Mouse (Mus musculus) embryonic facial prominence, embryonic 11.5 days (tissue): Measurements from ENCODE around the gene Layn. TPM values are rescaled to one million over a fixed set of nuclear protein-coding genes. Genes with fewer than 3 reads are reported as not detected.

Experiments
- ATAC-seq: fragments of 200-750 bp; cut with Nextera tagmentation; replicated peaks from 2 replicates; pipeline ENCODE4 v1.8.0; 2017; ENCODE audit warnings: low read depth; ENCODE audit not compliant: insufficient number of reproducible peaks, low FRiP score, low TSS enrichment
- DNase-seq: peaks from one replicate; pipeline ENCODE4 v3.0.0-alpha.2; 2015; ENCODE audit warnings: low spot score
- H3K27ac ChIP-seq: fragments of 300-500 bp; sonication (generic); replicated peaks from 2 replicates; pipeline ENCODE4 v1.5.1; 2014; ENCODE audit warnings: mild to moderate bottlenecking, low read depth, low read length, control low read depth
- H3K27me3 ChIP-seq: fragments of 300-500 bp; sonication (generic); 2 replicates; pipeline ENCODE4 v1.6.1; 2014; ENCODE audit warnings: mild to moderate bottlenecking, low read length, moderate library complexity, mixed read lengths; ENCODE audit not compliant: control insufficient read depth, insufficient read depth
- H3K36me3 ChIP-seq: fragments of 300-500 bp; sonication (generic); replicated peaks from 2 replicates; pipeline ENCODE4 v1.6.1; 2014; ENCODE audit warnings: low read depth, mild to moderate bottlenecking, low read length, moderate library complexity, mixed read lengths; ENCODE audit not compliant: control insufficient read depth, insufficient read depth
- H3K4me1 ChIP-seq: fragments of 300-500 bp; sonication (generic); 2 replicates; pipeline ENCODE4 v1.6.1; 2014; ENCODE audit warnings: low read length, mixed read lengths; ENCODE audit not compliant: control insufficient read depth, insufficient read depth
- H3K4me2 ChIP-seq: fragments of 300-500 bp; sonication (generic); 2 replicates; pipeline ENCODE4 v1.6.1; 2014; ENCODE audit warnings: low read depth, mild to moderate bottlenecking, control low read depth, low read length, moderate library complexity
- H3K4me3 ChIP-seq: fragments of 300-500 bp; sonication (generic); 2 replicates; pipeline ENCODE4 v1.5.1; 2014; ENCODE audit warnings: low read depth, low read length, control low read depth
- H3K9ac ChIP-seq: fragments of 300-500 bp; sonication (generic); replicated peaks from 2 replicates; pipeline ENCODE4 v1.6.1; 2014; ENCODE audit warnings: mild to moderate bottlenecking, control low read depth, low read length
- H3K9me3 ChIP-seq: fragments of 300-500 bp; sonication (generic); replicated peaks from 2 replicates; pipeline ENCODE4 v1.6.1; 2016; ENCODE audit warnings: mild to moderate bottlenecking, low read length, inconsistent platforms, mixed read lengths; ENCODE audit not compliant: control insufficient read depth
- WGBS: fragments of 180-500 bp; shearing (Covaris S2); extraction: QIAGEN DNeasy Blood & Tissue Kit; methylation state at CpG from one replicate; pipeline ENCODE4 v1.1.7; 2014; 5-methylcytosine and 5-hydroxymethylcytosine counted together
- polyA plus RNA-seq: library from polyadenylated mRNA; unstranded; fragments of >200 nt; fragmentation: Nextera tagmentation; extraction: Ambion mirVana; gene quantifications from 2 replicates; pipeline ENCODE4 v1.2.1, GENCODE M21; 2014

Gene Layn
- polyA plus RNA-seq, 1 experiment from 2014 or later, result 1.6 TPM

DNA sequence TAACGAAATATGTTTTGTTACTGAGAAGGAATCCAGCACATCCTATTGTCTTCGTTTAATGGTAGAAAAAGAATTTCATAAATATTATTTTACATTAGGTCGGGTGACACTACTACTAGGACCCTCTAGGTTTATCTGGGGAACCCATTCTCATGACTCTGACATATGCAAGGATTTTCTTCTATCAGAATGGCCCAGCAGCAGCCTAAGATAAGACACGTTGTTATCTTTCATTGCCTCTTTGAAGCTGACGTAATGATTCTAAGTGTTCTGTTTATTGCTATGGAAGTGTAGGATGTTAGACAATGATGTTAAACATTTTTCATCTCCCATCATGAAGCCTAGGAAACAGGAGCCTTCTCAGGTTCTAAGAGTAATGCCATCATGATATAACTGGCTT, 16.8 kb upstream of the Layn start:
- Histone ChIP-seq H3K9ac (no peak overlapping the region), H3K9me3 (no peaks in the 10 kb centered on the region), H3K4me3 (no peak overlapping the region), H3K27ac (no peak overlapping the region), H3K4me2 (no peak overlapping the region), H3K27me3 (no peaks in the 10 kb centered on the region), H3K36me3 (no peaks in the 10 kb centered on the region), H3K4me1 (no peaks in the 10 kb centered on the region)
- 83% methylated on average over 5 of the region's 5 CpGs for WGBS
- DNase-seq, result no peak
- ATAC-seq, result no peak

GRCm38 (mm10) chr9:51081614-51082013, 4.7 kb upstream of the Layn start:
- H3K36me3 ChIP-seq, result no peaks in the 10 kb centered on the region
- no peaks in the 10 kb centered on the region for H3K27me3 ChIP-seq
- no peak overlapping the region for H3K9ac ChIP-seq
- no peaks in the 10 kb centered on the region for H3K9me3 ChIP-seq
- H3K4me2 ChIP-seq, result no peak overlapping the region
- H3K27ac ChIP-seq, result no peak overlapping the region
- H3K4me1 ChIP-seq, result no peaks in the 10 kb centered on the region
- H3K4me3 ChIP-seq, result no peak overlapping the region
- no peak for DNase-seq
- no peak for ATAC-seq
- WGBS, result 83% methylated on average over 5 of the region's 5 CpGs

- WGBS, result under 1% methylated on average over 17 of the region's 17 CpGs
- H3K36me3 ChIP-seq, result no peaks in the 10 kb centered on the region
- ATAC-seq, result peak; percentile 63
- no peaks in the 10 kb centered on the region for H3K4me1 ChIP-seq
- H3K9me3 ChIP-seq, result no peaks in the 10 kb centered on the region
- DNase-seq, result peak; percentile 54
- no peak overlapping the region for H3K27ac ChIP-seq
- peak overlapping the region; percentile 44 for H3K4me3 ChIP-seq
- no peaks in the 10 kb centered on the region for H3K27me3 ChIP-seq
- peak overlapping the region; percentile 55 for H3K9ac ChIP-seq
- peak overlapping the region; percentile 58 for H3K4me2 ChIP-seq
These were observed 455 bp downstream of the Layn start for GRCm38 (mm10) chr9:51076300-51076978.

DNA sequence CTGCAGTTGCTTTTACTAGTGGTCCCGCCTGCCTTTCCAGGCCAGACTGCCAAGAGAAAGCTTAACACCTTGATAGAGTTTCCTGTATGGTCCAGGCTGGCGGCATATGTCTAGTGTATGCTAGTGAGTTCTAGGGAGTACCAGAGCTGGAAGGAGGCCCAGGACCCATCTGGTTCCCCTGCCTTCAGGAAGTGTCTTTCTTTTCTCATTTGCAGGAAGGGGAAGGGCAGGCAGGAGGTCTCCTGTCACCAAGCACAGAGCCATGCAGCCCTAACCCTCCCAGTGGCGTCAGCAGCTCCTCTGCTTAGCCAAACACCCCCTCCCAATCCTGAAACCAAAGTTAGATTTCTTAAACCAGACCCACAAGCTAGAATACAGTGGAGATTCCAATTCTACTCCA, 1.1 kb downstream of the Layn start:
- no peaks in the 10 kb centered on the region for H3K9me3 ChIP-seq
- no peak overlapping the region for H3K27ac ChIP-seq
- peak overlapping the region; percentile 58 for H3K4me2 ChIP-seq
- no peak for ATAC-seq
- WGBS, result 13% methylated on average over 3 of the region's 3 CpGs
- no peaks in the 10 kb centered on the region for H3K27me3 ChIP-seq
- no peaks in the 10 kb centered on the region for H3K4me1 ChIP-seq
- H3K36me3 ChIP-seq, result no peaks in the 10 kb centered on the region
- DNase-seq, result no peak
- H3K9ac ChIP-seq, result 0 out of 2 replicates have a peak overlapping the region, but pooled peaks have one; percentile 9
- H3K4me3 ChIP-seq, result peak overlapping the region; percentile 44; the same call in 1 of the 2 replicates

- DNase-seq (no peak), ATAC-seq (no peak)
- Histone ChIP-seq H3K9ac (no peak overlapping the region), H3K27me3 (no peaks in the 10 kb centered on the region), H3K4me2 (no peak overlapping the region), H3K27ac (no peak overlapping the region), H3K4me3 (no peak overlapping the region), H3K36me3 (no peaks in the 10 kb centered on the region), H3K4me1 (no peaks in the 10 kb centered on the region), H3K9me3 (no peaks in the 10 kb centered on the region)
- WGBS, result 78% methylated on average over 4 of the region's 4 CpGs
These were observed 6.1 kb downstream of the Layn start for GRCm38 (mm10) chr9:51070801-51071200.

DNA sequence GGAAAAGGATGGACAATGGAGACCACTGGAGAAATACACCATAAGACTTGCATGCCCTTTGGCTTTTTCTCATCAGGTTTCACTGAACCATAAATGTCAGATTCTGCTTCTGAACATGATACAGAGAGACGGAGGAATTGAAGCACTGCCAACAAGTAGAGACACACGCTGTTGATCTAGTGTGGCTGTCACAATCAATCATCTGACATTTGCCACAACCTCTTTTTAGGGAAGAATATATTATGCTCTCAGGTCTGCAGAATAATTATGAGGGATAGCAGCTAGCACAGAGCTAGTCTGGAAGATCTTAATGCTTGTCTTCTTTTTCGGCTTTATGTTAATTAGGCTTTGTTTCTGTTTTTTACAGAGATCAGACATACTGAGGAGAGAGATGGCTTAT, 8.7 kb downstream of the Layn start:
- ATAC-seq, result no peak

DNA sequence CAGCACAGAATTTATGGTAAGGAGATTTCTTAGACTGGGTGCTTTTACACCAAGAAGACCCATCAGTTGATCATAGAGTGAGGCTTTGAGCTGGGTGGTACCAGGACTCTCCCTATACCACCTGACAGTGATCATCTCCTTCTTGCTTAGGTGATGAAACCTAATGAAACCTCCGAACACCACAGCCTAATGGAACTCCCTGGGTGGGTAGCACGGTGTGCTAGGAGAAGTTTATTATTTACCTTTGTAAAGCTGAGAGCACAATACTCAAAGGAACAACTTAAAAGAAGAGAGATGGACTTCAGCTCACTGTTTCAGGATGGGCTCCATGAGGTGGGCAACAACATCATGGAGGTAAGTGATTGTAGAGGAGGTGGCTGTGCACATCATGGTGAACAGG, 16.3 kb downstream of the Layn start, which contains the start of gene Btg4:
TSS of gene Btg4 (plus strand) at position 301 of the 400 bp plus-strand sequence.
- ATAC-seq, result no peak

More for the DNA sequence above, 8.7 kb downstream of the Layn start:
- WGBS, result 64% methylated on average over 3 of the region's 3 CpGs
- Histone ChIP-seq H3K4me2 (no peak overlapping the region), H3K9me3 (no peaks in the 10 kb centered on the region), H3K4me3 (no peak overlapping the region), H3K9ac (no peak overlapping the region), H3K27ac (no peak overlapping the region), H3K36me3 (no peaks in the 10 kb centered on the region), H3K27me3 (no peaks in the 10 kb centered on the region), H3K4me1 (no peaks in the 10 kb centered on the region)
- DNase-seq, result no peak

DNA sequence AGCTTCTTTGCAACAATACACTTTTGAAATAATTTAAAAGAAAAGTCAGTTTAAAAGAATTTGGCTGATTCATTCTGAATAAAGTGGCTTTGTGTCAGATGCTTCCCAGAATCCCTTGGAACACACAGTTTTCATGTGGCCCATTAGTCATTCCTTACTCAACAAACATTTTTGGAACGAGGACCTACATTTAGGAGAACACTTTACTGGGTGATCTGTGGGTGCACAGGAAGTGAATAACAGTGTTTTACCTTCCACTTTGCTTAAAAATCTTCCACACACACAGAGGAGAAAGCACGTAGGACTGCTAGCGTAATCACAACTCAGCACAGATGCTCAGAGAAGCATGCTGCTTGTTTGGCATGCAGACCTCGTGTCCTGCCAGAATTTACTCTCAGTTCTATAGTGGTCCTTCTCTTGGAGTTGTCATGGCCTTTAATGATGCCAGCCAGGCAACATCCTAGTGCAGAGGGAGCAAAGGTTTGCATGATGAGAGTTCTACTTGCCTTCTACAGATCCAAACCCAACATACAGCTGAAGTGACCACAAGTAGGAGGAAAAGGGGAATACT, 17.9 kb downstream of the Layn start:
- no peak overlapping the region for H3K4me3 ChIP-seq
- 79% methylated on average over 4 of the region's 4 CpGs for WGBS
- H3K27ac ChIP-seq, result no peak overlapping the region
- no peaks in the 10 kb centered on the region for H3K36me3 ChIP-seq
- DNase-seq (no peak), ATAC-seq (no peak)
- H3K4me1 ChIP-seq, result no peaks in the 10 kb centered on the region
- no peaks in the 10 kb centered on the region for H3K9me3 ChIP-seq
- no peaks in the 10 kb centered on the region for H3K27me3 ChIP-seq
- no peak overlapping the region for H3K9ac ChIP-seq
- H3K4me2 ChIP-seq, result no peak overlapping the region

More for the DNA sequence above, 16.3 kb downstream of the Layn start, which contains the start of gene Btg4:
- WGBS, result 89% methylated on average over 2 of the region's 2 CpGs
- no peaks in the 10 kb centered on the region for H3K36me3 ChIP-seq
- no peak for DNase-seq
- no peaks in the 10 kb centered on the region for H3K27me3 ChIP-seq
- H3K4me2 ChIP-seq, result no peak within 1 kb of the TSS
- no peak within 1 kb of the TSS for H3K9ac ChIP-seq
- H3K27ac ChIP-seq, result no peak within 1 kb of the TSS
- no peaks in the 10 kb centered on the region for H3K9me3 ChIP-seq
- H3K4me1 ChIP-seq, result no peaks in the 10 kb centered on the region
- H3K4me3 ChIP-seq, result no peak within 1 kb of the TSS
